Mouse (Mus musculus): ENCODE measurements at regions not wholly inside any gene's neighbourhood (a gene's known extent, or its start where the extent isn't known, plus 50 kb on each side); places are given as distances from the start of the nearest gene placed in this dataset.

DNA sequence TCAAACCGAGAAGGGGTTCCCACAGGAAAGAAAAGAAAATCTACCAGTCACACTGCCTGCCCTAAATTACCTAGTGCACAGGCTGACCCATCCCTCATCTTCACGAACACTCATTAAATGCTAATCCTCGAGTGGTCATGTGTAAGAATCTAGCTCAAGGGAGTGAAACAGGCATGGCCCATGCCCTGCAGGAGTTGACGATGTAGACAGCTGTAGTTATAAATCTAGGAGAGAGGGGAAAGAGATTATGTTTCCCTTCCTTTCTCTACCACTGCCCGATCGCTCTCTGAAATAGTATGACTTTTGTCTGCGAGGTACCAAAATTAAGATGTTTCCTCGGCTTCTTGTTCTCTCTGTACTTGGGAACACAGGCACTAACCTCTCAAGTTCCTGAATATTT is 249.2 kb downstream of the Epha4 start:
- H3K9ac ChIP-seq (ENCODE audit: insufficient read depth, low read depth, low read length, poor library complexity, severe bottlenecking), result no peak overlapping the region
- no peak overlapping the region for H3K27ac ChIP-seq (ENCODE audit: insufficient read depth, low read depth, low read length, poor library complexity, severe bottlenecking)
- DNase-seq (ENCODE audit: low read depth, low spot score), result no peak
- in situ Hi-C loops (cut with MboI; ENCODE audit: low sequenced_read_pairs in 2 of 2, unreplicated experiment in 2 of 2), result no loop called here
- H3K4me1 ChIP-seq (ENCODE audit: control insufficient read depth in 2 of 2, insufficient read depth in 2 of 2, low read length in 2 of 2, poor library complexity in 1 of 2), result no peaks in the 10 kb centered on the region
- no peak overlapping the region for H3K4me3 ChIP-seq (ENCODE audit: insufficient read depth in 1 of 2, low read depth in 1 of 2, low read length in 2 of 2, poor library complexity in 1 of 2, severe bottlenecking in 1 of 2)
- no peak for TF ChIP-seq ZNF384 (IDR thresholded peaks at IDR 0.05; ENCODE audit: low read depth, low read length)
- no peak for TF ChIP-seq CHD2 (IDR thresholded peaks at IDR 0.05; ENCODE audit: low read depth, low read length)
- TF ChIP-seq MAFK (IDR thresholded peaks at IDR 0.05; ENCODE audit: insufficient read depth, low read depth, low read length), result no peak
- TF ChIP-seq HCFC1 (IDR thresholded peaks at IDR 0.05; ENCODE audit: borderline replicate concordance, insufficient read depth, low read length), result no peak
- TF ChIP-seq ZC3H11A (IDR thresholded peaks at IDR 0.05; ENCODE audit: borderline replicate concordance, low read depth, low read length), result no peak
- no peaks in the 10 kb centered on the region for H3K36me3 ChIP-seq (ENCODE audit: control insufficient read depth, insufficient read depth, low read length, poor library complexity, severe bottlenecking)
- no peaks in the 10 kb centered on the region for H3K9me3 ChIP-seq (ENCODE audit: control insufficient read depth, insufficient read depth, low read depth, low read length)

- H3K27ac ChIP-seq (ENCODE audit: insufficient read depth, low read depth, low read length, poor library complexity, severe bottlenecking), result no peak overlapping the region
- in situ Hi-C loops (cut with MboI; ENCODE audit: low sequenced_read_pairs in 2 of 2, unreplicated experiment in 2 of 2), result no loop called here
- no peaks in the 10 kb centered on the region for H3K36me3 ChIP-seq (ENCODE audit: control insufficient read depth, insufficient read depth, low read length, poor library complexity, severe bottlenecking)
- no peak overlapping the region for H3K4me3 ChIP-seq (ENCODE audit: insufficient read depth in 1 of 2, low read depth in 1 of 2, low read length in 2 of 2, poor library complexity in 1 of 2, severe bottlenecking in 1 of 2)
- no peak for TF ChIP-seq ZNF384 (IDR thresholded peaks at IDR 0.05; ENCODE audit: low read depth, low read length)
- no peak for TF ChIP-seq ZC3H11A (IDR thresholded peaks at IDR 0.05; ENCODE audit: borderline replicate concordance, low read depth, low read length)
- TF ChIP-seq HCFC1 (IDR thresholded peaks at IDR 0.05; ENCODE audit: borderline replicate concordance, insufficient read depth, low read length), result no peak
- no peak for TF ChIP-seq CHD2 (IDR thresholded peaks at IDR 0.05; ENCODE audit: low read depth, low read length)
- TF ChIP-seq MAFK (IDR thresholded peaks at IDR 0.05; ENCODE audit: insufficient read depth, low read depth, low read length), result no peak
- H3K4me1 ChIP-seq (ENCODE audit: control insufficient read depth in 2 of 2, insufficient read depth in 2 of 2, low read length in 2 of 2, poor library complexity in 1 of 2), result no peaks in the 10 kb centered on the region
- no peak for DNase-seq (ENCODE audit: low read depth, low spot score)
- H3K9me3 ChIP-seq (ENCODE audit: control insufficient read depth, insufficient read depth, low read depth, low read length), result no peaks in the 10 kb centered on the region
- no peak overlapping the region for H3K9ac ChIP-seq (ENCODE audit: insufficient read depth, low read depth, low read length, poor library complexity, severe bottlenecking)
These were observed 247.4 kb downstream of the Epha4 start for GRCm38 (mm10) chr1:77267311-77268003.

DNA sequence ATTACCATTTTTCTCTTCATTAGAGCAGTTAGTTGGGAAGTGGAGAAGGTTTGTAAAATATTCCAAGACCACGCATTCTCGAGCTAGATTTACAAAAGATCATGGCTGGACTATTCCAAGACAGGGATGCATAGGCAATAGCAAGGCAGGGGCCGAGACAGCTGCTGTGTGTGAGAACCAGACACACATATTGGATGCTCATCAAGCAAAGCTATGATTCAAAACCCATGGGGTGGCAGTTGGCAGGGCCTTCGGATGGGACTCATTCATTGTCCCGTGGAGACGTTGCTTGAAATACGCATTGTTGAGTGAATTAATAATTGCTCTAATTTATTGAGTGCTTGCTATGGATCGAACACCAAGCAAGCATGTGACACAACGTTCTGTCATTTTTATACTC is 239.6 kb downstream of the Epha4 start:
- no peak for DNase-seq (ENCODE audit: low read depth, low spot score)
- no peaks in the 10 kb centered on the region for H3K36me3 ChIP-seq (ENCODE audit: control insufficient read depth, insufficient read depth, low read length, poor library complexity, severe bottlenecking)
- TF ChIP-seq ZNF384 (IDR thresholded peaks at IDR 0.05; ENCODE audit: low read depth, low read length) (no peak), HCFC1 (IDR thresholded peaks at IDR 0.05; ENCODE audit: borderline replicate concordance, insufficient read depth, low read length) (no peak), ZC3H11A (IDR thresholded peaks at IDR 0.05; ENCODE audit: borderline replicate concordance, low read depth, low read length) (no peak), MAFK (IDR thresholded peaks at IDR 0.05; ENCODE audit: insufficient read depth, low read depth, low read length) (no peak), CHD2 (IDR thresholded peaks at IDR 0.05; ENCODE audit: low read depth, low read length) (no peak)
- H3K27ac ChIP-seq (ENCODE audit: insufficient read depth, low read depth, low read length, poor library complexity, severe bottlenecking), result no peak overlapping the region
- H3K9ac ChIP-seq (ENCODE audit: insufficient read depth, low read depth, low read length, poor library complexity, severe bottlenecking), result no peak overlapping the region
- in situ Hi-C loops (cut with MboI; ENCODE audit: low sequenced_read_pairs in 2 of 2, unreplicated experiment in 2 of 2), result no loop called here
- H3K9me3 ChIP-seq (ENCODE audit: control insufficient read depth, insufficient read depth, low read depth, low read length), result no peaks in the 10 kb centered on the region
- no peak overlapping the region for H3K4me3 ChIP-seq (ENCODE audit: insufficient read depth in 1 of 2, low read depth in 1 of 2, low read length in 2 of 2, poor library complexity in 1 of 2, severe bottlenecking in 1 of 2)
- H3K4me1 ChIP-seq (ENCODE audit: control insufficient read depth in 2 of 2, insufficient read depth in 2 of 2, low read length in 2 of 2, poor library complexity in 1 of 2), result no peaks in the 10 kb centered on the region; a peak in 1 of 4 replicates

DNA sequence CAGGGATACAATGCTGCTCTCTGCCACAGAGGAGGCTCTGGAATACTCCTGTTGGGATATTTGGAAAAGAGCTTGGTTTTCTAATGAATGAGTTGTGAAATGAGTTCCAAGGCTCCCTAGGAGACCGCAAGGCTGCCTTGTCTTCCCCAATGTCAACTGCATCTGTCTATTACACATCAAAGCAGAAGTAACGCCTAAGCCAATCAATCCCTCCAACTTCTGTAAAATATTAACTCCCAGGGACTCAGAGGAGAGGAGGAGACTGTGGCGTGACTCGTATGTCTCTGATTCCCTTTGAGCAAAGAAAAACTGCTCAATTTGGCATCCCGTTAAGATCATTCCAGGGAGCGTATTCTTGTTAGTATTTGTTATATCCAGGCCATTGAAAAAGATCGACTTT is 235.3 kb downstream of the Epha4 start:
- no peak overlapping the region for H3K9ac ChIP-seq (ENCODE audit: insufficient read depth, low read depth, low read length, poor library complexity, severe bottlenecking)
- H3K9me3 ChIP-seq (ENCODE audit: control insufficient read depth, insufficient read depth, low read depth, low read length), result no peaks in the 10 kb centered on the region
- H3K4me1 ChIP-seq (ENCODE audit: control insufficient read depth in 2 of 2, insufficient read depth in 2 of 2, low read length in 2 of 2, poor library complexity in 1 of 2), result no peaks in the 10 kb centered on the region; a peak in 1 of 4 replicates
- no peak overlapping the region for H3K4me3 ChIP-seq (ENCODE audit: insufficient read depth in 1 of 2, low read depth in 1 of 2, low read length in 2 of 2, poor library complexity in 1 of 2, severe bottlenecking in 1 of 2)
- no peak overlapping the region for H3K27ac ChIP-seq (ENCODE audit: insufficient read depth, low read depth, low read length, poor library complexity, severe bottlenecking)
- no peak for DNase-seq (ENCODE audit: low read depth, low spot score)
- no peaks in the 10 kb centered on the region for H3K36me3 ChIP-seq (ENCODE audit: control insufficient read depth, insufficient read depth, low read length, poor library complexity, severe bottlenecking)
- in situ Hi-C loops (cut with MboI; ENCODE audit: low sequenced_read_pairs in 2 of 2, unreplicated experiment in 2 of 2), result no loop called here
- TF ChIP-seq CHD2 (IDR thresholded peaks at IDR 0.05; ENCODE audit: low read depth, low read length) (no peak), ZC3H11A (IDR thresholded peaks at IDR 0.05; ENCODE audit: borderline replicate concordance, low read depth, low read length) (no peak), MAFK (IDR thresholded peaks at IDR 0.05; ENCODE audit: insufficient read depth, low read depth, low read length) (no peak), ZNF384 (IDR thresholded peaks at IDR 0.05; ENCODE audit: low read depth, low read length) (no peak)

All from ES-E14 (cell line).